Mouse (Mus musculus) embryo, embryonic 9.5 days (tissue): Measurements from ENCODE around the gene G6pc3.

Experiments used
- DNase-seq: peaks from one replicate; pipeline ENCODE4 v3.0.0-alpha.2; 2017; ENCODE audit errors: extremely low spot score

G6pc3 gene

DNA sequence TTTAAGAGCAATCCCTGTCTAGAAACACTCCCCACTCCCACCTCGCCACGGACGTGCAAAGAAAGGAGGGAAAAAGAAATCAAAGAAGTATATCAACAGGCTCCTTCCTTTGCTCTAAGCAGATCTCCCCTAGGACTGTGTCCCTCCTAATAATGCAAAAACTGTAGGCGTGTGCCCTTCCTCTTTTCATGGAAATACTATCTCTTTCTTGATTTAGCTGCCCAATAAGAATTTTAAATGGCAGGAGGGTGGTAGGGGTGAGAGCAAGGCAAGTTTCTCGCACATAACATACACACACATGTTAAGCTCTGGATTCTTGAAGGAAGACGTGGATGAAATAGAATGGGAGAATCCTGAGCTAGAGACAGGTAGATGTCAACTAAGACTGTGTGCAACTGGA lies 440 bp upstream of the G6pc3 start:
- DNase-seq: no peak

DNA sequence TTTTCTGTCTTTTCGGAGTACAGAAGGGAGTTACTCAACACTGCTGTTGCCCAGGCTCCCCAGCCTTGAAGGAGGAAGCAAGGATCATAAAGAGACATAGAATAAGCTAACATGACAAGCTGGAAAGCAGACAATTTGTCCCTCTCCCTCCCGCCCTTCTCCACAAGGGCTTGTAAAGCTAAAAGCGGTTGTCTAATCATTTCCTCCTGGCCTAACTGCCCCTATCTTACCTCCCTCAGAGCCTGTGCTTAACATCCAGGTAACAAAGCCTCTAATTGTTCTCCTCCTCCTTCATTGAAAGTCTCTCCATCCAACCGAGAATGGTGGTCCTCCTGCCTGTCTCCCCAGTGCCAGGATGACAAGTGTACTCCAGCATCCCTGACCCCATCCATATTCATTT lies 1.4 kb downstream of the G6pc3 start:
- no peak for DNase-seq

DNA sequence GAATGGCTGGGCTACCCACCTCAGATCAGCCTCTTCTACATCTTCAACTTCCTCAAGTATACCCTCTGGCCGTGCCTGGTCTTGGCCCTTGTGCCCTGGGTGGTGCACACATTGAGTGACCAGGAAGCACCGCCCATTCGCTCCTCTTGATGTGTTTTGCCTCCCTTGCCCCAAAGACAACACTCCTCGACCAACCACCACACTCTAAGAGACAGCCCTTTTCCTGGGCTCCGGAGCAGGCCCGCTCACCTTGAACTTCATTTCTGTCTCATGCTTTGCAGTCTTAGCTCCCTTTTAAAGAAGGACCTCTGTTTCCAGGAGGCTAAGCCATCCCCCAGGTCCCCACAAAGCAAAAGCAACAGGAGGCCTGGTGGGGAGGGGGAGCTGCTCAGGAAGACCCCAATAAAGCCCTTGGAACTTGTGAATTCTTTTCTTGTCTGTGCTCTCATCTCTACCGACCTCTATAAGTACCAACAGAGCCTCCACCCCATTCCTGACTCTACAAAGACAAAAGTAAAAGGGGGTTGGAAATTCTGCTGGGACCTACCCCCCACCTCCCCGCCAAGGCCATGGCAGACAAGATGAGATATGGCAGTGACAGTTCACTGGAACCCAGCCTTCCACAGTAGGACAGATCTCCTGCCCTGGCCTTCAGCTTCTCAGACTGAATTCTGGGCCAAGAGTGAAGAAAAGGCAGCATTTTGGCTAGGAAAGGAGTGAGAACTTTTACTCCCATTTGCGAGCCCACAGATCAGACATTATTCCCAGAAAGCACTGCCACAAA lies 4.4 kb downstream of the G6pc3 start:
- DNase-seq: no peak

DNA sequence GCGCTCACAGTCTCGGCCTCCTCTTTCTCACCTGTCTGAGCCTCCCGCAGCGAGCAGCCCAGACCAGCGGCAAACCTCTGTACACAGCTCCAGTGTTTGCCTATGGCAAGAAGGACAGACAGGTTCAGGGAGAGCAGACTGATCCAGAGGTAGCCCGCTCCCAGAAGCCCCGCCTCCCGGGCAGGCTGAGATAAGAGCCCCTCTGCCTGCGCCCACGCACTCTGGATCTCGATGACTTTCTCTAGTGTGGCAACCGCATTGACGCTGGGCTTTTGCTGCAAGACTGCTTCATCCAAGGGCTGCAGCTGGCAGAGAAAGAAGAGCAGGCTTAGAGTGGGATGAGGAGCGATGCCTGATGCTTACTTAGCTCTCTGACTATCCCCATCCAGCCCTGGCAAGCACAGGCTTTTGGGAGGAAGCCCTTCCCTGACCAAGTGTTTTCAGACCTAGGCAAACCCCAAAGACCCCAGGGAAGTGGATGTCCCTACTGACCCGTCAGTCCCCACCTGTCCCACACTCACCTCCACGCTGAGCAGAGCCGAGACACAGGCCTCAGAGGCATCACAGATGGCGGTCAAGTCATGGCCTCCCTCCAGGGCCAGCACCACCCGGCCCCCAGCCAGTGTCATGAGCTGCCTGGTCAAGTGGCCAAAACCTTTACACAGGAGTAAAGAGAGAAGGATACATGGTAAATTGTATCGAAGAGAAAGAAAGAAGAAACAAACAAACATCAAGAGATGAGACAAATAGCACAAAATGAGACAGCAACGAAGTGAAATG lies 6.8 kb downstream of the G6pc3 start:
- DNase-seq: no peak

DNA sequence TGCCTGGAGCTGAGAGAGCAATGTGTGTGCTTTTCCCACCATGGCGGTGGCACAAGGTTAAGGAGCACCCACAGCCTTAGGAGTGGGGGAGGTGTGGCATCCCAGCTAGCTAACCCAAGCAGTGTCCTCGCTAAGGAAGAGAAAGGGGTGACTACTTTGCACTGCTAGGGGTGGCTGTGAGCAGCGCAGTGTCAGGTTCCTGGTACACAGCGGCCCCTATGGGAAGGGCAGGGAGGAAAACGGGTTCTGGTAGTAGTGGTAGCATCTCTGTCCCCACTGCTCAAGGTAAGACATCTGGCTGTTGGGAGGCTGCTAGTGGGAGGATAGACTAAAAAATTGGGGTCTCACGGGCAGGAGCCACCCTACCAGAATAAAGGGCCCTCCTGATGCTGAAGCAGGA lies 8.8 kb downstream of the G6pc3 start:
- no peak for DNase-seq

DNA sequence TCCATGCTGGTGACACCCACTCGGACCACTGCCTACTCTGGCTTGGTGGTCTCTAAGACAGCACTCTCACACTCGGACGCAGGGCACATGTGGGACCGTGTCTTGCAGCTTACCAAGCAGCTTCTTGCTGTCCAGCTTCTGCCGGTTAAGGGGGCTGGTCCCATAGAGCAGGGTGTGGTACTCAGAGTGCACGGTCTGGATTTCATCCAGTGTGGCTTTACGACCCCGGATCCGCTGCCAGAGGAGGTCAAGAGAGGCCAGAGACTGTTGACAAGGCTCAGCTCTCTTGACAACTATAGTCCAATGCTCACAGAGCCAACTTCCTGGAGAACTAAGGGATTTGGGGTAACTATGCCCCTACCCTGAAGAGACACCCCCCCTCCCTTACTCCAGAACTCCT lies 10.4 kb downstream of the G6pc3 start:
- no peak for DNase-seq

DNA sequence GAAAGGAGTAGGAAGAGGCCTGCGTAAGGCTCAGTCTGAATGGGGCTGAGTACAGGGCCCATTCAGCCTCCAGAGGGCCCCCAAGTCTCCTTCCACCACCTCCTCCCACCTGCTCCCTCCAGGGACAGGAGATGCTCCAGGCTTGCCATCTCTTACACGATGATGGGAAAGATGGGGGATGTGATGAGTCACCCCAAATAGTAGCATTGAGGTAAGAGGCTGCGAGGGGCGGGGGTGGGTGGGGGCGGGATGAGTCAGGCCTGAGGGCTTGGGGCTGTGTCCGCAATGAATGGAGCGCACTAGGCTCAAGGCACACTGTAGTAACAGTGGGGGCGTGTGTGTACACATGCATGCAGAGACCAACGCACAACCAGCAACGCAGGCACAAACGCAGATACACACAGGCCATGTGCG lies 12.0 kb downstream of the G6pc3 start:
- DNase-seq: no peak

DNA sequence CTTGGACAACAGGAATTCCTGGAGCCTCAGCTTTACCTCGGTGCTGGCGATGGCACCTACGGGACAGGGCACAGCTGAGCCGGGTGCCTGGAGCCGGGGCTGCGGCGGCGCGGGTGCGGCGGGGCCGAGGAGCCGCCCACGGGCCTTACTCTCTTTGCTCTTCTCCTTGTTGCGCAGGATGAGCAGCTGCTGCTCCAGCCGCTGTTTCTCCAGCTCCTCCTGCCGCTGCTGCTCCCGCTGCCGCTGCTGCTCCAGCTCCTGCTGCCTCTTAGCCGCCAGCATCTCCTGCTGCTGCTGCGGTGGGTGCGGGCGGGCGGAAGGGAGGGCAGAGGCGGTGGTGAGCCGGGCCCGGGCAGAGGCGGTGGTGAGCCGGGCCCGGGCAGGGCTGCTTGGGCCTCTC lies 17.1 kb downstream of the G6pc3 start:
- DNase-seq: no peak

DNA sequence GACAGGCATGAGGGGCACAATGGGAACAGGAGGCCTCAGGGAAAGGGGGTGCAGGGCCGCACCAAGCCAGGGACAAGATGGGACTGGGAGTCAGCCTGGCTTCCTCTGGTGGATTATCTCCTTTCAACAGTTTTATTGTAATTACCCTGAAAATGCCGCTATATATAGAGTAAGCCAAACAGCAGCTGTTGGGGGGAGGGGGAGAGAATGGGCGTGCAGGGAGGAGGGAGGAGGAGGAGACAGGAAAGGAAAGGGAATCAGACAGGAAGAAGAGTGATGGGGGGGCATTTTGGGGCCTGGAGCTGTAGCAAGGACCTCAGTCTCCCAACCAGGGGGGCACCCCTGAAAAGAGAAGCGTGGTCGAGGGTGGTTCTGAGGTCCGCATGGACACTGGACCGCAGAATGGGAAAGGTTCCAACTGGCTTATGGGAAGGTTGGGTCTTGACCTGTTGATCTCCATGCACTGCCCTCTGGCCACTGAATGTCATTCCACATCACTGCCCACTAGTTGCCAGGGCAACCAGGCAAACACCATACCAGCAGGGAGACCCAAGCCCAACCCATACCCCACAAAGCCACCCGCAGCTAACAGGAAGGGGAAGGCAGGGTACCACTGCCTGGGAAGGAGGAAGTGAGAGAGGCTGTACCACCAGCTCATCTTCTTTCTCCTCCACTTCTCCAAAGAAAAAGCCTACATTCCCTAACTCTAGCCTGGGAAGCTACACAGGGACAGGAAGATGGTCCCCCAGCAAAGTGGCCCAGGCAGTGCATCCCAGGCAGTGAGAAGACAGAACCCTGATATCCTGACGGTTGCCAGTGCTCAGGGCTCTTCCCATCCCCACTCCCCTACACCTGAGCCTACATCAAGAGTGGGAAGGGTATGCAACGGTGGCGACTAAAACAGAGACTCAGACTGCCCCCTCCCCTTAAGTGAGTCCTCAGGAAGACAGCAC lies 18.7 kb downstream of the G6pc3 start:
- peak; percentile 79 for DNase-seq

DNA sequence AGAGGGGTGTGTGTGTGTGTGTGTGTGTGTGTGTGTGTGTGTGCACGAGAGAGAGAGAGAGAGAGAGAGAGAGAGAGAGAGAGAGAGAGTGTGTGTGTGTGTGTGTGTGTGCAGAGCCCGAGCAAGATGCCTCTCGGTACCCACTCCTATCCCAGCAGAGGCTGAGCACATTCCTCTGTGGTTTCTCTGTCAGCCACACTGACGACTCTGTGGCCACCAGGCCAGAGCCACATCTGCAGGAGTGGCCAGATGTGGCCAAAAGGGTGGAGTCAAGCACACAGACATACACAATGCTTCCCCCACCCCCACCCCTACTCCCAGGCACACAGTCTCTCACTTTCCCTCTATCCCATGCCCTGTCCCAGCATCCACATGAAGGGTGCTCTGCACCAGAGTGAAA lies 19.4 kb downstream of the G6pc3 start:
- no peak for DNase-seq

DNA sequence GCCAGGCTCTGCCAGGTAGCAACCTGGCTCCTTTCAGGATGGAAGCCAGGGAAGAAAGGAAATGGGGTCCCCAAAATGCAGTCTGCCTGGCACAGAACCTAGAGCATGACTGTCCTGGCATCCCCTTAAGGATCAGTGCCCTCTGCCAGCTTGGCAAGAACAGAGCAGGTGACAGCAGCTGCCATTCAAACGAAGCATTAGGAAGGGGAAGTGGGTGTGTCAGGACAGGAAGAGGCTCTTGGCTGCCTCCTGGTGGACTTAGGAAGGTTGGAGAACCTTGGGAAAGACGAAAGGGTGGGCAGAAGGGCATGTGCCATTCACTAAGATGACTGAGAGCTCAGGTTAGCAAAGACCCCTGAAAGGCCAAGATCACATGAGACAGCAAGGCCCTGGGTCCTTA lies 20.3 kb downstream of the G6pc3 start:
- no peak for DNase-seq

DNA sequence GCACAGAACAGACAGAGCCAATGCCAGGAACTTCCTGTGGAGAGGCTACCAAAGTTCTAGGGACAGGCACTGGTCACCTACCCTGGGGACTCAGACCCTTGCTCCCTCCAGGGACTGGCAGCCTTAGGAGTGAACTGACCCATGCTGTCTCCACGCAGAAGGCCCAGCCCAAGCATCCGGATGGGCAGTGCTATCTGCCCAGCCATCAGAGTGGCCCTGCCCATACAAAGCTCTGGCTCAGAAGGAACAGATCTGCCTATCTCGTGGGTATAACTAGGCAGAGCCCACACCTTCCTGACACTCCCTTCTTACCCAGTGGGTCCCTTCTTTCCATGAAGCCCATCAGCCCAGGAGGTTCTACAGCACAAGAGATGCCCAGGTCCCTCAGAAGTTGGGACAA lies 20.8 kb downstream of the G6pc3 start:
- no peak for DNase-seq

DNA sequence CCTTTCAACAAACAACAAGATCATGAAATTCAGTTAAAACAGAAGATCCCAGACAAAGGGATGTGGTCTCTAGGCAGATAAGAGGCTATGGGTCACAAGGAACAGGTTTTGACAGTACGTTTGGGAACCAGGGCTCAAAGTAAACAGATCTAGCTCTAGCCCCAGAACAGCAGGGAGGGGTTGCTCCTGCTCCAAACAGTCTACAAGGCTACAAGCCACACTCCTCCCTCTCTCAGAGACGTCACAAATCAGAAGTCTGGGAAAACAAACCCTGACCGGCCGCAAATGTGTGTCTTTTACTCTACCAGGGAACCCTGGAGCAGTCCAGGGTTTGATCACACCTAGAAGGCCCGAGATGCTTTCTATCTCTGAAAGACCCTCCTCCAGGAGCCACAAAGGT lies 21.6 kb downstream of the G6pc3 start:
- no peak for DNase-seq

DNA sequence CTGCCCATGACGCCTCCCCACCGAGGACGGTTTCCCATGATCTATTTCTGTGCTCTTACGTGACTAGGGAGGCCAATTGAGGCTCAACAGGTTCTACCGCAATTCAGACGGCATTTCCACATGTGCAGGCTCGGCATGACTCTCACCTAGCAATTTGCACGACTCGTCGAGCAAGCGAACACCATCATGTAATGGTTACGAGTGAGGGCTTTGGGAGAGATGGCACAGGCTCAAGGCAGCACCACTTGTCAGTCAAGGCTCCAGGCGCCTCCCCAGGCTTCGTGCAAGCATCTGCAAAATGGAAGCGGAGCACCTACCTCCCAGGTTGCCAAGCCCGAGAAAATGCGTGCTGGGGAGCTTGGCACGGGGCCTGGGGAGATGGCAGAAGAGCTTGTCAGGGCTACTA lies 22.5 kb downstream of the G6pc3 start:
- no peak for DNase-seq

DNA sequence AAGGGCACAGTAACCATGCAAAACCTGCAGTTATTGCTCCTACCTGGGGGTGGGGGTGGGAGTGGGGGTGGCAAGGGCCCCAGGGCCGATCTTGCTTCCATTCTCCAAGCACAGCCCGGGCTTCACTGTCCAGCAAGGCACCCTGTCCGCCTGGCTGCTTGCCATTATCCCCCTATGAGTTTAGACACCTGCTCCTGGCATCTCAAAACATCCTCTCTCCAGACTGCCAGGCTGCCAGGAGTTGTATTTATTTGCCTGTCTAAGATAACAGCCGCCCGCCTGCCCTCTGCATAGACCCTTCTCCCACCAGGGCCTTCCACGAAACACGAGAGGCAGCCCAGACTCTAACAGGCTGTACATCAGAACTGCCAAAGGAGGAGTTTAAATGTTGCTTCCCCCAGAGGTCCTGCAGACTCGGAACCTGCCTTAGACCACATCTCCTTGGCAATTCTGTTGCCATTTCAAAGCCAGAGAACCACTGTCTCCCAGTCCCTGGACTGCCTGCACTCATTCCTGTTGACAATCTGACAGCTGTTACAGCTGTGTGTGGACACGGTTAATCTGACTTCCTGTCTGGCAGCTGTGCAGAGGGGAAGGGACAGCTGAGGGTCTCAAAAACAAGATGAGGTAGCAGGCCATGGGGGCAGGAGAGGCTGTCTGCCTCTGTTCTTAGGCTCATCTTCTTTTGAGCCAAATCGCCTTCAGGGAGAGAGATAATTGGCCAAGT lies 25.2 kb downstream of the G6pc3 start:
- DNase-seq: no peak

DNA sequence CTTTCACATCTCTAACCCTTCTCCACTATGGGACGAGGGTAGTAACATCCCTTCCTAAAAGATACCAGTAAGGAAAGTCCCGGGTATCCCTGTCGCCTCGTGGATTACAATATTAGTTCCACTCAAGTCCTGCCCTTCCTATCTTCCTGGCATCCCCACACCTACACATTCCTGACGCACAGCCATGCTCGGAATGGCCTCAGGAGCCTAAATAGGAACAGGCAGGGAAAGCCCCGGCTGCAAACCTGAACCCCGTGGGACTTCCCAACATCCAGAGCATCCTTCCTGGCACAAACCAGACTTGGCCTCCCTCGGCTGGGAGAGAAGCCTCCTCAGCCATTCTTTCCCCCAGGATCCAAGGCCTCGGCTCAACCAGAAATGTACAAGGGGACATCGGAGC lies 26.1 kb downstream of the G6pc3 start:
- DNase-seq: no peak

DNA sequence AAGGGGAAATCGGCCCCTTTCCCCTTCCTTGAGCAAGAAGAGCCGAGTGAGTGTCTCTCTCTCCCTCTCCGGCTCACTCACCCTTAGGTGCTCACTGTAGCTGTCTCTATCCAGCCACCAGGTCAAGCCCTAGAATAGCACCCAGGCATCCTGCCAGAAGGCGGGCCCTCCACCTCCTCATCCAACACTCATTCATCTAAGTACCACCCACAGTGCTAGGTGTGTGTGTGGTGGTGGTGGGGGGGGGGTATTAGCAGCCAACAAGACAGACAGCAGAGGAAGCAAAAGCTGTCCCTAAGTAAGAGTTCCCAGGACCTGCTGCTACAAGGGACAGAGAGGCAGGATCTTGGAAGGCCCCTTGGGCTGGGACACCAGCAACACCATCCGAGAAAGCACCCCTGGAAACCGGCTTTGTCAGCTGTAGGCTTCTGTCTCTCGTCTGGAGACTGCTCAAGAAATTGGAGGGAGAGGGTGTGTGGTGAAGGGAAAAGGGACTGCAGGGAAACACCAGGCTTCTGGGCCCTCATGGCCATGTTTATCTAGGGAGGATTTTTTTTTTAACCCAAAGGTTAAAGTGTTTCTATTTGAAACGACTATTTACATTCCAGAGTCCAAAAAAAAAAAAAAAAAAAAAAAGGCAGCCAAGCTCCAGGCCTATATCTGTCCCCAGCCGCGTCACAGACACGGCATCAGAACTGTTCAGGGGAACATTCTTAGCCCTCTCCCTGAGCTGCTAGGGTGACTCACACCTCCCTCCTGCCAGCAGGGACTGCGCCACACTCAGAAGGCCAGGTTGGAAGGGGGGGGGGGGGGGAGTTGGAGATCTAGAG lies 26.9 kb downstream of the G6pc3 start:
- no peak for DNase-seq

DNA sequence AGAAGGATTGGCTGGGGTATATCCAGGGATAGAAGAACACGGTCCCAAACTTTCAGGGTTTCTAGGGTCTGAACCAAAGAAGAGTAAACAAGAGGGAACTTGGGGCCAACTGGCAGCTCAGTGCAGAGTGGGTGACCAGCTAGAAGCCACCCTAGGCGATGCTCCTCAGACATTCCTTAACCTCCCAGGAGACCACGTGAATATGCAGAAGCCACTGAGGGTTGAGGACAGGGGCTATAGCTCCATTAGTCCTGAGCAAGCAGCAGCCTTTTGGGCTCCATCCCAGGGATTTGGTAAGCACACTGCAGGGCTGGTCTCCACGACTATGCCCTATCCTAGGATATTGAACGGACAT lies 27.4 kb downstream of the G6pc3 start:
- no peak for DNase-seq

DNA sequence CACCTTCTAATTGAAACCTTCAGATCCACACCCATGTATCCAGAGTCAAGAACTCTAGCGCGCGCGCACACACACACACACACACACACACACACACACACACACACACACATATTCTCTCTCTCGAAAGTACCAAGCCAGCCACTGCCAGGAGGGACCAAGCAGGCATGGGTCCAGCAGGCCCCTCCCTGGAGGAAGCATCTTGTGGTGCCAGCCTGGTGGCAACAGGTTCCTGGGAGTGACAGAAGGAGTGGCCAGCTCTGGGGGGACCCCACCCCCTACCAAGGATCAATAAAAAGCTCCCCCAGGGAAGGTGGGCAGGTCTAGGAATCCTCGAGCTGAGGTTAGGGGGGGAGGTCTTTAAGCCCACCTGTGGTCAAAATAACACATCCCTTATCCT lies 28.0 kb downstream of the G6pc3 start:
- DNase-seq: no peak

DNA sequence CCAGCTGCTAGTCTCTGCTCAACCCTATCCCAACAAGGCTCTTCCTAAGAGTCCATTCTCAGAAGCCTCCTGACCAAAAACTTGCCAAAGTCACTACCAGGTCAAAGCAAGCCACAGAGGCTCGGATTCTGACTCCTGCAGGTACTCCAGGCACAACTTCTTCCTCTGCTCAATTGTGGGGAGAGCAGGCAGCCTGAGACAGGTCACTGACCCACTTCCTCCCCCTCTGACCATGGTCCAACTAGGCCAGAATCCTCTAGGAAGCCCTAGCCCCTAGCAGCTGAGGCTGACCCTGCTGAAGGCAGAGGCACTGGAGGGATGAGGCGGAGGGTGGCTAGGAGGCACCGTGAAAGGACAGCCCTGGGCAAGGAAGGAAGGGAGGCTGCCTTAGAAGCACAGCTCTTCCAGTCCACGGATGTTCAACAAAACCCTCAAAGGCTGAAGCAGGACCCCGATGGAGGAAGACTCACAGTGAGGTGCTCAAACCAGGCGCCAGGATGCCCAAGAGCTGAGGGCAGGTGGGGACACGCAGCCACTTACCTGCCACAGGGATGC lies 28.5 kb downstream of the G6pc3 start:
- DNase-seq: no peak

DNA sequence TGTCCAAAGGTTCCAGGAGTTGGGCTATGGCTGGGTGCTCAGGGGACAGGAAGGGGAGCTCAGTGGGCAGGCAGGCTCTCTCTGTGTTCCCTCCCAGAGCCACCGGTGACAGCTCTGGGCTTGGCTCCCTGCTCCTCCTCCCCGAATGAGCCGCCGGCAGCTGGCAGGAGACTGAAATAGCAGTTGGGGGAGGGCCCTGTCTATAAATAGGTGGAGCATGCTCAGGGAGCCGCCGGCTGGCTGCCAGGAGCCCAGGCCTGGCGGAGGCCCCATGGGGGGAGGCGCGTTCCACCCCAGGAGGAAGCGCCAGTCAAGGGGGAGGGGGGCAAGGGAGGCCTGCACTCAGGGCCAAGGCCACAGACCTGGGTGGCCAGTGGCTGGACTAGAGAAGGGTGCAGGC lies 29.4 kb downstream of the G6pc3 start:
- peak; percentile 82 for DNase-seq
